Mouse (Mus musculus) C2C12 (cell line): Measurements from ENCODE around the gene Frrs1. TPM values are rescaled to one million over a fixed set of nuclear protein-coding genes. Genes with fewer than 3 reads are reported as not detected.

Experiments used
- H3K27me3 ChIP-seq: one replicate; pipeline ENCODE4 v1.6.1; 2011; ENCODE audit not compliant: control insufficient read depth, insufficient read depth, insufficient read length
- H3K36me3 ChIP-seq: one replicate; pipeline ENCODE4 v1.6.1; 2011; ENCODE audit not compliant: control insufficient read depth, insufficient read depth
- H3K4me3 ChIP-seq: one replicate; pipeline ENCODE4 v1.5.1; 2011; ENCODE audit warnings: mild to moderate bottlenecking, control low read depth; ENCODE audit not compliant: poor library complexity, insufficient read depth, severe bottlenecking
- H3K79me2 ChIP-seq: one replicate; pipeline ENCODE4 v1.6.1; 2011; ENCODE audit not compliant: control insufficient read depth, insufficient read depth
- H3K79me3 ChIP-seq: one replicate; pipeline ENCODE4 v1.6.1; 2011; ENCODE audit warnings: low read depth, control low read depth
- H3ac ChIP-seq: one replicate; pipeline ENCODE3; 2011; ENCODE audit warnings: low read depth; ENCODE audit not compliant: control insufficient read depth, insufficient read length
- CEBPB ChIP-seq: IDR thresholded peaks from one replicate; pipeline ENCODE4 v1.6.1; 2011; ENCODE audit warnings: low read depth, mild to moderate bottlenecking, control low read depth, moderate library complexity
- CTCF ChIP-seq: IDR thresholded peaks from one replicate; pipeline ENCODE4 v1.5.1; 2011; ENCODE audit not compliant: control insufficient read depth, insufficient read depth, insufficient read length
- FOSL1 ChIP-seq: IDR thresholded peaks from one replicate; pipeline ENCODE4 v1.8.0; 2011; ENCODE audit warnings: mild to moderate bottlenecking, low read length; ENCODE audit not compliant: poor library complexity, insufficient read depth, severe bottlenecking
- MAX ChIP-seq: IDR thresholded peaks from one replicate; pipeline ENCODE4 v1.6.1; 2011; ENCODE audit warnings: mild to moderate bottlenecking, control low read depth
- MYOD1 ChIP-seq: IDR thresholded peaks from one replicate; pipeline ENCODE4 v1.6.1; 2011; ENCODE audit warnings: low read depth; ENCODE audit not compliant: control insufficient read depth, insufficient read length
- MYOG ChIP-seq: IDR thresholded peaks from one replicate; pipeline ENCODE4 v1.6.1; 2011; ENCODE audit not compliant: control insufficient read depth, insufficient read length; ENCODE audit errors: extremely low read depth
- USF1 ChIP-seq: IDR thresholded peaks from one replicate; pipeline ENCODE4 v1.6.1; 2011; ENCODE audit warnings: low read depth, mild to moderate bottlenecking, control low read depth, moderate library complexity
- polyA plus RNA-seq: library from polyadenylated mRNA; unstranded; fragments of >200 nt; fragmentation: generic; extraction: Trizol; gene quantifications from one replicate; pipeline ENCODE4 v1.2.1, GENCODE M21; 2012; ENCODE audit warnings: missing spikeins

The Frrs1 gene
- polyA plus RNA-seq, 1 experiment, result 13.1 TPM

DNA sequence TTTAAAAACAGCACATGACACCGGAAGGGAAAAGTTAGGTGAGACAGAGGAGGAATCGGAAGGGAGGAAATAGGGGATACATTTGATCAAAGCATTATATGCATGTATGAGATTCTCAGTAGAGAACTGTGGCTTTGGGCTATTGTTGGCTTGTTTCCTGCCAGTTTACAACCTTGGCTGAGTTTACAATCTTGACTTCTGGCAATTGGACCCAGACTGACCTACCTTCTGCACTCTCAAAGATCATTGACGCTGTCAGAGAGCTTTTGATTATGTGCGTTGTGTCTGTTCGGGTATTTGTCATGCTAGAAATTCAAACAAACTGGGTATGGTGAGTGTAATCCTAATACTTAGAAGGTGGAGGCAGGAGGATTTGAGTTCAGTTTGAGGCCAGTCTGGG lies 5.2 kb downstream of the Frrs1 start:
- Histone ChIP-seq H3K27me3 (no peaks in the 10 kb centered on the region), H3K79me3 (peaks cover 25% of the 10 kb centered on the region), H3K79me2 (peaks cover 51% of the 10 kb centered on the region), H3ac (no peak overlapping the region), H3K36me3 (peaks cover 27% of the 10 kb centered on the region), H3K4me3 (no peak overlapping the region)
- TF ChIP-seq CTCF (no peak), MAX (no peak), FOSL1 (no peak), MYOG (no peak), USF1 (no peak), CEBPB (no peak), MYOD1 (no peak)

- no peak overlapping the region for H3K4me3 ChIP-seq
- peaks cover 29% of the 10 kb centered on the region for H3K79me3 ChIP-seq
- H3K36me3 ChIP-seq, result peaks cover 27% of the 10 kb centered on the region
- no peak for TF ChIP-seq FOSL1
- no peak for TF ChIP-seq CTCF
- no peak for TF ChIP-seq MYOG
- TF ChIP-seq MYOD1, result no peak
- peak; percentile 80 for TF ChIP-seq USF1
- no peak for TF ChIP-seq MAX
- H3K79me2 ChIP-seq, result peaks cover 51% of the 10 kb centered on the region
- no peak overlapping the region for H3ac ChIP-seq
- no peaks in the 10 kb centered on the region for H3K27me3 ChIP-seq
Observed at GRCm38 (mm10) chr3:116865199-116865636, 6.0 kb downstream of the Frrs1 start.

GRCm38 (mm10) chr3:116870372-116870771 lies 11.1 kb downstream of the Frrs1 start:
- H3ac ChIP-seq, result no peak overlapping the region
- H3K36me3 ChIP-seq, result peaks cover 27% of the 10 kb centered on the region
- H3K27me3 ChIP-seq, result no peaks in the 10 kb centered on the region
- peaks cover 53% of the 10 kb centered on the region for H3K79me2 ChIP-seq
- no peak for TF ChIP-seq CTCF
- TF ChIP-seq MAX, result no peak
- no peak for TF ChIP-seq FOSL1
- no peak for TF ChIP-seq CEBPB
- no peak for TF ChIP-seq MYOG
- TF ChIP-seq USF1, result no peak
- TF ChIP-seq MYOD1, result no peak
- peaks cover 23% of the 10 kb centered on the region for H3K79me3 ChIP-seq
- H3K4me3 ChIP-seq, result no peak overlapping the region

GRCm38 (mm10) chr3:116882221-116882960 lies 23.1 kb downstream of the Frrs1 start:
- peaks cover 70% of the 10 kb centered on the region for H3K36me3 ChIP-seq

GRCm38 (mm10) chr3:116884941-116885340 lies 25.7 kb downstream of the Frrs1 start:
- TF ChIP-seq USF1, result no peak
- no peak for TF ChIP-seq FOSL1
- no peak for TF ChIP-seq MYOD1
- TF ChIP-seq CTCF, result no peak
- TF ChIP-seq CEBPB, result no peak
- TF ChIP-seq MAX, result no peak
- H3K4me3 ChIP-seq, result no peak overlapping the region
- no peaks in the 10 kb centered on the region for H3K27me3 ChIP-seq
- H3K79me3 ChIP-seq, result no peaks in the 10 kb centered on the region
- no peaks in the 10 kb centered on the region for H3K79me2 ChIP-seq
- no peak overlapping the region for H3ac ChIP-seq
- H3K36me3 ChIP-seq, result peaks cover 66% of the 10 kb centered on the region

More at GRCm38 (mm10) chr3:116882221-116882960, 23.1 kb downstream of the Frrs1 start:
- Histone ChIP-seq H3K79me3 (no peaks in the 10 kb centered on the region), H3ac (no peak overlapping the region), H3K4me3 (no peak overlapping the region), H3K27me3 (no peaks in the 10 kb centered on the region), H3K79me2 (no peaks in the 10 kb centered on the region)
- TF ChIP-seq CTCF (no peak), USF1 (no peak), CEBPB (no peak), FOSL1 (no peak), MAX (no peak), MYOG (no peak), MYOD1 (no peak)

DNA sequence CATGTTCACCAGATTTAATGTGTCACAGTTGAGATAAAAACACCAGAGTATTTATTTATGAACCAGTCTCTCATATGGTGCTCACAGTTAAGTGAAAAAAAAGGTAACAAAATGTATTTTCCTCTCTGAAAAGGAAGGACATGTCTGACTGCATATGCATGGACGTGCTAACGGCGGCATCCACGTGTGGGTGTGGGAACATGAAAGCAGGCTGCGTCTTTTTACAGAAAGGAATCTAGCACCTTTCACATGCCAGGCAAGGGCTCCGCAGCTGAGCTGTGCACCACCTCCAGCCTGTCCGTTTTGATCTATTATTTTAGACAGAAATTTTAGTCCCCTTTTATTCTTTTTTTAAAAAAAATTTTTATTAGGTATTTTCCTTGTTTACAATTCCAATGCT lies 30.1 kb downstream of the Frrs1 start:
- no peaks in the 10 kb centered on the region for H3K79me2 ChIP-seq
- H3K27me3 ChIP-seq, result no peaks in the 10 kb centered on the region
- no peak overlapping the region for H3K4me3 ChIP-seq
- H3K79me3 ChIP-seq, result no peaks in the 10 kb centered on the region
- H3ac ChIP-seq, result no peak overlapping the region
- H3K36me3 ChIP-seq, result peaks cover 51% of the 10 kb centered on the region
- TF ChIP-seq FOSL1 (no peak), USF1 (no peak), MYOD1 (no peak), MAX (no peak), CTCF (no peak)
